In genomic region chr3:148448465-148448864, GRCm38 (mm10) we compare ENCODE assay signal across 17 mouse cellular contexts.
DNase-seq lines count a peak whose midpoint lies in the region; ATAC-seq and TF ChIP-seq lines count a peak whose summit lies in the region.
"Had no signal": no experiment of that assay in that cellular context is flagged by ENCODE, and none has a peak within 500 bp of the region (broad histone marks: within the 10 kb centered on the region; RNA-seq: fewer than 3 reads in every experiment).

No protein-coding gene starts in this region.

- H3K9ac ChIP-seq in lung, embryonic 14.5 days = no peak overlapping the region
- no peak overlapping the region for H3K9ac ChIP-seq in forebrain, embryonic 15.5 days (replicated peaks)
- no peak overlapping the region for H3K9ac ChIP-seq in hindbrain, embryonic 16.5 days (ENCODE audit: low read depth, low read length)
- H3K9ac ChIP-seq in midbrain, embryonic 16.5 days (ENCODE audit: low read depth, low read length) = no peak overlapping the region
- H3K9ac ChIP-seq: limb, embryonic 15.5 days had no signal

- 38% methylated on average over 1 of the region's 1 CpGs for WGBS in lung, embryonic 14.5 days
- 4% methylated on average over 1 of the region's 1 CpGs for WGBS in forebrain, embryonic 15.5 days
- WGBS in hindbrain, embryonic 16.5 days = 16% methylated on average over 1 of the region's 1 CpGs
- WGBS in midbrain, embryonic 16.5 days = 10% methylated on average over 1 of the region's 1 CpGs

- H3K36me3 ChIP-seq in lung, embryonic 14.5 days (ENCODE audit: insufficient read depth) = no peaks in the 10 kb centered on the region
- H3K36me3 ChIP-seq in forebrain, embryonic 15.5 days = no peaks in the 10 kb centered on the region
- H3K36me3 ChIP-seq in hindbrain, embryonic 16.5 days (ENCODE audit: control insufficient read depth, insufficient read depth, low read length) = no peaks in the 10 kb centered on the region
- H3K36me3 ChIP-seq in midbrain, embryonic 16.5 days (ENCODE audit: control insufficient read depth, insufficient read depth, low read length) = no peaks in the 10 kb centered on the region
- H3K36me3 ChIP-seq: limb, embryonic 15.5 days had no signal

- TF ChIP-seq CTCF in lung, embryonic 14.5 days (IDR thresholded peaks at IDR 0.05; ENCODE audit: low read depth) = no peak

- H3K4me1 ChIP-seq in lung, embryonic 14.5 days (ENCODE audit: insufficient read depth) = no peaks in the 10 kb centered on the region; the same call in 1 of the 2 replicates
- H3K4me1 ChIP-seq in forebrain, embryonic 15.5 days = peaks cover 18% of the 10 kb centered on the region
- no peaks in the 10 kb centered on the region for H3K4me1 ChIP-seq in hindbrain, embryonic 16.5 days (ENCODE audit: control insufficient read depth, insufficient read depth, low read depth, low read length)
- no peaks in the 10 kb centered on the region for H3K4me1 ChIP-seq in midbrain, embryonic 16.5 days (ENCODE audit: control insufficient read depth, insufficient read depth, low read length)
- H3K4me1 ChIP-seq: limb, embryonic 15.5 days had no signal

- no peak for ATAC-seq in lung, embryonic 14.5 days (ENCODE audit: insufficient read depth)
- ATAC-seq in forebrain, embryonic 15.5 days (replicated peaks) = peak; percentile 93
- peak; percentile 52; the same call in 1 of the 2 replicates for ATAC-seq in hindbrain, embryonic 16.5 days
- 0 out of 2 replicates have a peak, but pooled peaks have one; percentile 42 for ATAC-seq in midbrain, embryonic 16.5 days

- H3K4me2 ChIP-seq in lung, embryonic 14.5 days = no peak overlapping the region
- no peak overlapping the region for H3K4me2 ChIP-seq in forebrain, embryonic 15.5 days (replicated peaks)
- no peak overlapping the region for H3K4me2 ChIP-seq in hindbrain, embryonic 16.5 days (ENCODE audit: low read length)
- H3K4me2 ChIP-seq in midbrain, embryonic 16.5 days (ENCODE audit: low read length) = no peak overlapping the region
- H3K4me2 ChIP-seq: limb, embryonic 15.5 days had no signal

- no peak overlapping the region for H3K4me3 ChIP-seq in lung, embryonic 14.5 days (ENCODE audit: low read depth, low read length)
- no peak overlapping the region for H3K4me3 ChIP-seq in forebrain, embryonic 15.5 days
- H3K4me3 ChIP-seq in hindbrain, embryonic 16.5 days (ENCODE audit: low read length) = no peak overlapping the region
- H3K4me3 ChIP-seq in midbrain, embryonic 16.5 days (ENCODE audit: low read depth, low read length) = no peak overlapping the region
- H3K4me3 ChIP-seq: limb, embryonic 15.5 days had no signal

- H3K27me3 ChIP-seq in lung, embryonic 14.5 days (ENCODE audit: insufficient read depth, low read length) = no peaks in the 10 kb centered on the region
- no peaks in the 10 kb centered on the region for H3K27me3 ChIP-seq in forebrain, embryonic 15.5 days
- H3K27me3 ChIP-seq in hindbrain, embryonic 16.5 days (replicated peaks; ENCODE audit: control insufficient read depth, insufficient read depth, low read length) = no peaks in the 10 kb centered on the region
- H3K27me3 ChIP-seq in midbrain, embryonic 16.5 days (ENCODE audit: control insufficient read depth, insufficient read depth, low read depth, low read length) = no peaks in the 10 kb centered on the region
- H3K27me3 ChIP-seq: limb, embryonic 15.5 days had no signal

- DNase-seq in lung, embryonic 14.5 days = peak; percentile 13
- DNase-seq in lung, postnatal 10 days = no peak
- DNase-seq in thymus, postnatal 10 days (ENCODE audit: low spot score in 2 of 2) = no peak
- no peak for DNase-seq in frontal cortex, adult 2 months (ENCODE audit: extremely low spot score in 1 of 2, low spot score in 1 of 2)
- DNase-seq: adrenal gland, postnatal 25 days; cerebellum, adult 2 months; gastrocnemius, postnatal 14 days; heart, postnatal 10 days; kidney, adult 2 months; kidney, postnatal 25 days; layer of hippocampus, adult 9-11 months; lung, postnatal 36 days; thymus, adult 2 months had no signal

- no peaks in the 10 kb centered on the region for H3K9me3 ChIP-seq in lung, embryonic 14.5 days (ENCODE audit: low read depth, low read length)
- no peaks in the 10 kb centered on the region for H3K9me3 ChIP-seq in forebrain, embryonic 15.5 days
- no peaks in the 10 kb centered on the region for H3K9me3 ChIP-seq in hindbrain, embryonic 16.5 days (ENCODE audit: control insufficient read depth, low read length)
- H3K9me3 ChIP-seq in midbrain, embryonic 16.5 days (replicated peaks; ENCODE audit: control insufficient read depth, low read length, poor library complexity, severe bottlenecking) = no peaks in the 10 kb centered on the region
- H3K9me3 ChIP-seq: limb, embryonic 15.5 days had no signal

- H3K27ac ChIP-seq in lung, embryonic 14.5 days (ENCODE audit: low read depth) = no peak overlapping the region
- no peak overlapping the region for H3K27ac ChIP-seq in forebrain, embryonic 15.5 days (replicated peaks)
- no peak overlapping the region for H3K27ac ChIP-seq in hindbrain, embryonic 16.5 days (ENCODE audit: low read depth, low read length)
- H3K27ac ChIP-seq in midbrain, embryonic 16.5 days (ENCODE audit: low read length) = no peak overlapping the region
- H3K27ac ChIP-seq: limb, embryonic 15.5 days had no signal
